Mouse (Mus musculus): ENCODE results near the gene Nxph3. TPM values are rescaled to one million over a fixed set of nuclear protein-coding genes. Genes with fewer than 3 reads are reported as not detected.

The Nxph3 gene
- total RNA-seq, 2 experiments from 2014 or later = 40.2 to 44.0 TPM

GRCm38 (mm10) chr11:95497921-95498320 is 16.4 kb downstream of the Nxph3 start:
- intact Hi-C loops (cut with DNase I) = no loop called here
- no peak for DNase-seq

- no peak for DNase-seq
- intact Hi-C loops (cut with DNase I) = no loop called here
These were observed 18.5 kb downstream of the Nxph3 start for GRCm38 (mm10) chr11:95495883-95496282.

- intact Hi-C loops (cut with DNase I) = no loop called here
- no peak for DNase-seq
These were observed 20.0 kb downstream of the Nxph3 start for GRCm38 (mm10) chr11:95494374-95494773.

- no peak for DNase-seq
- intact Hi-C loops (cut with DNase I) = no loop called here
These were observed 20.4 kb downstream of the Nxph3 start for GRCm38 (mm10) chr11:95493950-95494349.

GRCm38 (mm10) chr11:95493010-95493409 is 21.4 kb downstream of the Nxph3 start:
- DNase-seq = peak; percentile 66
- intact Hi-C loops (cut with DNase I) = no loop called here

- intact Hi-C loops (cut with DNase I) = no loop called here
- DNase-seq = no peak
These were observed 22.1 kb downstream of the Nxph3 start for GRCm38 (mm10) chr11:95492256-95492655.

- intact Hi-C loops (cut with DNase I) = no loop called here
- DNase-seq = no peak
These were observed 24.3 kb downstream of the Nxph3 start for GRCm38 (mm10) chr11:95490104-95490503.

- intact Hi-C loops (cut with DNase I) = no loop called here
- DNase-seq = no peak
These were observed 27.1 kb downstream of the Nxph3 start for GRCm38 (mm10) chr11:95487237-95487636.

- no peak for DNase-seq
- intact Hi-C loops (cut with DNase I) = no loop called here
These were observed 28.7 kb downstream of the Nxph3 start for GRCm38 (mm10) chr11:95485634-95486033.

GRCm38 (mm10) chr11:95480662-95481061 is 33.7 kb downstream of the Nxph3 start:
- intact Hi-C loops (cut with DNase I) = no loop called here
- DNase-seq = no peak

- DNase-seq = no peak
- intact Hi-C loops (cut with DNase I) = no loop called here
These were observed 34.9 kb downstream of the Nxph3 start for GRCm38 (mm10) chr11:95479458-95479857.

GRCm38 (mm10) chr11:95476323-95476722 is 38.0 kb downstream of the Nxph3 start:
- intact Hi-C loops (cut with DNase I) = no loop called here

GRCm38 (mm10) chr11:95473456-95473855 is 40.9 kb downstream of the Nxph3 start:
- intact Hi-C loops (cut with DNase I) = no loop called here
- no peak for DNase-seq

More at GRCm38 (mm10) chr11:95476323-95476722, 38.0 kb downstream of the Nxph3 start:
- DNase-seq = no peak

GRCm38 (mm10) chr11:95472942-95473341 is 41.4 kb downstream of the Nxph3 start:
- DNase-seq = no peak
- intact Hi-C loops (cut with DNase I) = no loop called here

GRCm38 (mm10) chr11:95467731-95468130 is 46.6 kb downstream of the Nxph3 start:
- DNase-seq = no peak
- intact Hi-C loops (cut with DNase I) = no loop called here

- no peak for DNase-seq
- intact Hi-C loops (cut with DNase I) = no loop called here
These were observed 52.2 kb downstream of the Nxph3 start for GRCm38 (mm10) chr11:95462168-95462567.

- DNase-seq = no peak
- intact Hi-C loops (cut with DNase I) = no loop called here
These were observed 53.5 kb downstream of the Nxph3 start for GRCm38 (mm10) chr11:95460872-95461271.

Other genes with a start within 250 kb of the Nxph3 start
- 10 to 100 TPM; 70.2 to 72.0 TPM for gene Kat7, start 204.3 kb downstream of the Nxph3 start, total RNA-seq (2021)
- 1 to 10 TPM; 4.5 to 4.8 TPM for gene Fam117a, start 177.6 kb downstream of the Nxph3 start, total RNA-seq (2021)
- 10 to 100 TPM; 85.9 to 87.2 TPM for gene Slc35b1, start 129.9 kb downstream of the Nxph3 start, total RNA-seq (2021)
- 100 to 1,000 TPM; 103 to 126 TPM for gene Spop, start 100.5 kb downstream of the Nxph3 start, total RNA-seq (2021)
- gene Ngfr, start 73.2 kb upstream of the Nxph3 start, total RNA-seq (2021) = 1 to 10 TPM; 4.2 to 8.1 TPM
- gene Phb, start 152.4 kb upstream of the Nxph3 start, total RNA-seq (2021) = 100 to 1,000 TPM in 1 of 2 experiments, 10 to 100 TPM in 1; 96.0 to 104 TPM
- 10 to 100 TPM; 50.8 to 53.1 TPM for gene Zfp652, start 198.1 kb upstream of the Nxph3 start, total RNA-seq (2021)
- gene B130006D01Rik, start 209.0 kb upstream of the Nxph3 start, total RNA-seq (2021) = 1 to 10 TPM; 1.8 to 2.2 TPM

All from left cerebral cortex, postnatal 4 days (tissue).